Mouse (Mus musculus) liver, adult 2 months (tissue): Measurements from ENCODE around the gene Foxo1. TPM values are rescaled to one million over a fixed set of nuclear protein-coding genes. Genes with fewer than 3 reads are reported as not detected.

ENCODE experiments used
- DNase-seq: peaks from one replicate; pipeline ENCODE4 v3.0.0-alpha.2; 2011; ENCODE audit warnings: low read depth, low spot score; ENCODE audit errors: extremely low read depth
- H3K27ac ChIP-seq: fragments of 200-500 bp; replicated peaks from 2 replicates; pipeline ENCODE4 v1.5.1; 2012; ENCODE audit warnings: low read depth, mild to moderate bottlenecking, control low read depth, inconsistent platforms, low read length; ENCODE audit not compliant: insufficient read depth
- H3K27me3 ChIP-seq: fragments of 200-500 bp; 2 replicates; pipeline ENCODE4 v1.6.1; 2012; ENCODE audit warnings: mild to moderate bottlenecking, moderate library complexity, low read length, inconsistent platforms; ENCODE audit not compliant: control insufficient read depth, insufficient read depth
- H3K36me3 ChIP-seq: fragments of 200-500 bp; 2 replicates; pipeline ENCODE4 v1.6.1; 2012; ENCODE audit warnings: low read length, inconsistent platforms; ENCODE audit not compliant: control insufficient read depth, insufficient read depth
- H3K4me1 ChIP-seq: fragments of 200-500 bp; 2 replicates; pipeline ENCODE4 v1.6.1; 2011; ENCODE audit warnings: low read length; ENCODE audit not compliant: control insufficient read depth, insufficient read depth
- H3K4me3 ChIP-seq: fragments of 200-500 bp; 2 replicates; pipeline ENCODE4 v1.5.1; 2011; ENCODE audit warnings: low read depth, mild to moderate bottlenecking, control low read depth, low read length, moderate library complexity; ENCODE audit not compliant: insufficient read depth
- H3K79me2 ChIP-seq: fragments of 200-500 bp; 2 replicates; pipeline ENCODE4 v1.6.1; 2012; ENCODE audit warnings: inconsistent platforms, mild to moderate bottlenecking, low read length, moderate library complexity; ENCODE audit not compliant: control insufficient read depth, insufficient read depth
- H3K9ac ChIP-seq: fragments of 200-500 bp; 2 replicates; pipeline ENCODE4 v1.6.1; 2012; ENCODE audit warnings: low read depth, mild to moderate bottlenecking, control low read depth, inconsistent platforms, low read length
- CTCF ChIP-seq: fragments of 200-500 bp; IDR thresholded peaks from 2 replicates; pipeline ENCODE4 v1.5.1; 2011; ENCODE audit warnings: low read depth, low read length, control low read depth
- POLR2A ChIP-seq: fragments of 200-500 bp; IDR thresholded peaks from 2 replicates; pipeline ENCODE4 v1.6.1; 2011; ENCODE audit warnings: low read length, control low read depth; ENCODE audit not compliant: insufficient read depth; ENCODE audit errors: extremely low read depth
- WGBS: fragments of 180-500 bp; shearing (Covaris S2); methylation state at CpG from one replicate; pipeline ENCODE4 v1.1.7; 2018; 5-methylcytosine and 5-hydroxymethylcytosine counted together
- polyA plus RNA-seq: library from polyadenylated mRNA; depleted of rRNA; stranded (reverse); fragments of >200 nt; gene quantifications from 2 replicates; pipeline ENCODE4 v1.2.3, GENCODE M21; 2012
- total RNA-seq: library from RNA; depleted of rRNA; stranded (reverse); fragments of >200 nt; gene quantifications from 2 replicates; pipeline ENCODE4 v1.2.3, GENCODE M21; 2014

Gene Foxo1
- total and polyA plus RNA-seq, 2 experiments, result 5.8 to 6.5 TPM

GRCm38 (mm10) chr3:52369204-52369603 lies 101.1 kb downstream of the Foxo1 start:
- Histone ChIP-seq H3K4me3 (no peak overlapping the region), H3K27ac (no peak overlapping the region), H3K36me3 (no peaks in the 10 kb centered on the region), H3K9ac (no peak overlapping the region), H3K4me1 (peaks cover 8% of the 10 kb centered on the region), H3K79me2 (no peaks in the 10 kb centered on the region), H3K27me3 (no peaks in the 10 kb centered on the region)
- WGBS, result 95% methylated on average over 9 of the region's 9 CpGs
- no peak for DNase-seq
- TF ChIP-seq POLR2A (no peak), CTCF (no peak)

- H3K27ac ChIP-seq, result no peak overlapping the region
- WGBS, result 38% methylated on average over 7 of the region's 7 CpGs
- no peaks in the 10 kb centered on the region for H3K36me3 ChIP-seq
- no peaks in the 10 kb centered on the region for H3K27me3 ChIP-seq
- DNase-seq, result peak; percentile 57
- H3K79me2 ChIP-seq, result no peaks in the 10 kb centered on the region
- H3K9ac ChIP-seq, result no peak overlapping the region
- H3K4me3 ChIP-seq, result no peak overlapping the region
- TF ChIP-seq CTCF (no peak), POLR2A (no peak)
- H3K4me1 ChIP-seq, result peaks cover 8% of the 10 kb centered on the region
These were observed 101.8 kb downstream of the Foxo1 start for GRCm38 (mm10) chr3:52369881-52370428.

DNA sequence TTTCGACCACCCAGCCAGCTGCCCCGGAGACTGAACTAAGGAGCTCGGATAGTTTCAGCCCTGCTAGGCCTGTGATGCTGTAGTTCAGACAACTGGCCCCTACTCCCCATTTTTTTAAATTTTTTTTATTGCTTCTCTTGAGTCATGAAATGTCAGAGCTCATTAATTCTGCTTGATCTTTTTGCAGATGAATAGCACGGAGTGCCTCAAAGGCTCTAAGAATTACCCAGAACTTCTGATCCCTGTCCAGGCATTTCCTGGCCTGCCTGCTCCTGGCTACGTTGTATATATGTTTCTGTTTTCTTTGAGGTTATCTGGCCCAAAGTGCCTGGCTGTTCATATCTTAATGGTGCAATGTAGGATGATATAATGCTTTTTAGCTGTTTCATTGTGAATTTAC lies 108.8 kb downstream of the Foxo1 start:
- no peak overlapping the region for H3K9ac ChIP-seq
- no peak for DNase-seq
- no peak overlapping the region for H3K27ac ChIP-seq
- H3K79me2 ChIP-seq, result no peaks in the 10 kb centered on the region
- H3K4me1 ChIP-seq, result no peaks in the 10 kb centered on the region
- H3K4me3 ChIP-seq, result no peak overlapping the region
- H3K36me3 ChIP-seq, result no peaks in the 10 kb centered on the region
- 90% methylated on average over 5 of the region's 5 CpGs for WGBS
- no peaks in the 10 kb centered on the region for H3K27me3 ChIP-seq
- TF ChIP-seq POLR2A (no peak), CTCF (no peak)

DNA sequence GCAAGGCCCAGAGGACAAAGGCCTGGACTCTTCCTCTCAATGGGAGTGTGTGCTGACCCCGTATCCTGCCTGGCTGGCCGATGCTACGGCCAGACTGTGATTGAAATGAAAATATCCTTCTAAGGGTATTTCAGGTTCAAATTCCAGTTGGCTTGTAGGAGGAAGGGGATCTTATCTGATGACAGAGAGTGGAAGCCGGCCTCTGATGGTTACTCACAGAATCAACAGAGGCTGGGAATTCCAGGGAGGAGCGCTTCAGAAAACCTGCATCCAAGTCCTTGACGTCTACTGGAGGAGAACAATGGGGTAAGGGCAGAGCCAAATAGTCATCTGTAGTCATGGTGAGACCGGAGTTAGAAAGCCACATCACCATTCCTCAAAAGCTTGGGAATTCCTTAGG lies 115.2 kb downstream of the Foxo1 start:
- Histone ChIP-seq H3K36me3 (no peaks in the 10 kb centered on the region), H3K9ac (no peak overlapping the region), H3K4me1 (no peaks in the 10 kb centered on the region), H3K4me3 (no peak overlapping the region), H3K27ac (no peak overlapping the region), H3K27me3 (no peaks in the 10 kb centered on the region), H3K79me2 (no peaks in the 10 kb centered on the region)
- WGBS, result 64% methylated on average over 7 of the region's 7 CpGs
- TF ChIP-seq POLR2A (no peak), CTCF (no peak)
- no peak for DNase-seq

DNA sequence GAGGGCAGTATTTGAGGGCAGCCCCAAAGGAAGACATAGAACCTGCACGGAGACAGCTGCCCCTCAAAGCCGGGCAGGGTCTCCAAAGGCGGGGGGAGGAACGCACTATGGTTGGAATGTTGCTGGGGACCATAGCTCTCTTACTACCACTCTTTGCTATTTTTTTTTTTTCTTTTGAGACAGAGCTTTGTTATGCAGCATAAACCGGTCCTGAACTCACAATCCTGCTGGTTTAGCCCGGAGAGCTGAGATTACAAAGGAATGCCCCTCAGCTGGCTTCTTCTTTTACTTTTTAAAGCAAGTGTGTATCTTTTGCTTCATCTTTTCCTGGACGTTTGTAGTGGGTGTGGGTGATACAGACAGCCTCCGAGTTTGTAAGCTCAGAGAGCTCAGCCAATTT lies 118.2 kb downstream of the Foxo1 start:
- TF ChIP-seq CTCF (no peak), POLR2A (no peak)
- Histone ChIP-seq H3K79me2 (no peaks in the 10 kb centered on the region), H3K27me3 (no peaks in the 10 kb centered on the region), H3K36me3 (no peaks in the 10 kb centered on the region), H3K4me3 (no peak overlapping the region), H3K9ac (no peak overlapping the region), H3K27ac (no peak overlapping the region), H3K4me1 (no peaks in the 10 kb centered on the region)
- DNase-seq, result no peak
- WGBS, result 61% methylated on average over 8 of the region's 8 CpGs

DNA sequence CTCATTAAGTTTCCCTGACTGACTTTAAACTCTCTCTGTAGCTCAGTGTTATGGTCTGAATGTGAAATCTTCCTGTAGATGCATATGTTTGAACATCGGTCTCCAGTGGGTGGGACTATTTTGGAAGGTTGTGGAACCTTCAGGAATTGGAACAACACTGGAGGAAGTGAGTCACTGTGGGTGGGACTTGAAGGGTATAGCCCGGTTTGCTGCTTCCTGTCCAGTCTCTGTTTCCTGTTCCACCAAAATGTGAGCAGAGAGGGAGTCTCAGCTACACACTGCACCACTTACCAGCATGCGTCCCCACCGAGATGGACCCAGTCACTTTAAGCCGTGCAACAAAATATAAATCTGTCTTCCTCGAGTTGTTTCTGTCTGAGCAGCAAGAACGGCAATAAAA lies 122.2 kb downstream of the Foxo1 start:
- no peak for TF ChIP-seq CTCF
- TF ChIP-seq POLR2A, result no peak
- no peaks in the 10 kb centered on the region for H3K79me2 ChIP-seq
- H3K27me3 ChIP-seq, result no peaks in the 10 kb centered on the region
- no peak for DNase-seq
- no peak overlapping the region for H3K4me3 ChIP-seq
- H3K36me3 ChIP-seq, result no peaks in the 10 kb centered on the region
- no peak overlapping the region for H3K9ac ChIP-seq
- 78% methylated on average over 7 of the region's 7 CpGs for WGBS
- H3K4me1 ChIP-seq, result 0 out of 2 replicates have a peak, but pooled peaks cover 2% of the 10 kb centered on the region
- H3K27ac ChIP-seq, result no peak overlapping the region
